Mouse (Mus musculus) liver, embryonic 13.5 days (tissue): ENCODE measurements around the gene 6030408B16Rik. TPM values are rescaled to one million over a fixed set of nuclear protein-coding genes. Genes with fewer than 3 reads are reported as not detected.

Experiments used
- ATAC-seq: fragments of 200-750 bp; cut with Nextera tagmentation; 2 replicates; pipeline ENCODE4 v1.8.0; 2017; ENCODE audit warnings: low read depth, mild to moderate bottlenecking, moderate number of reproducible peaks, moderate library complexity
- DNase-seq: peaks from one replicate; pipeline ENCODE4 v3.0.0; 2022
- H3K27ac ChIP-seq: fragments of 300-500 bp; sonication (generic); 2 replicates; pipeline ENCODE4 v1.5.1; 2015; ENCODE audit warnings: moderate library complexity, mild to moderate bottlenecking, inconsistent platforms
- H3K27me3 ChIP-seq: fragments of 300-500 bp; sonication (generic); 2 replicates; pipeline ENCODE4 v1.6.1; 2015; ENCODE audit warnings: mild to moderate bottlenecking, inconsistent platforms
- H3K36me3 ChIP-seq: fragments of 300-500 bp; sonication (generic); 2 replicates; pipeline ENCODE4 v1.6.1; 2015; ENCODE audit warnings: mild to moderate bottlenecking, inconsistent platforms
- H3K4me1 ChIP-seq: fragments of 300-500 bp; sonication (generic); replicated peaks from 2 replicates; pipeline ENCODE4 v1.6.1; 2015; ENCODE audit warnings: inconsistent platforms
- H3K4me2 ChIP-seq: fragments of 300-500 bp; sonication (generic); 2 replicates; pipeline ENCODE4 v1.6.1; 2015; ENCODE audit warnings: inconsistent platforms, mild to moderate bottlenecking, moderate library complexity
- H3K4me3 ChIP-seq: fragments of 300-500 bp; sonication (generic); replicated peaks from 2 replicates; pipeline ENCODE4 v1.5.1; 2015; ENCODE audit warnings: mild to moderate bottlenecking, inconsistent platforms
- H3K9ac ChIP-seq: fragments of 300-500 bp; sonication (generic); 2 replicates; pipeline ENCODE4 v1.6.1; 2015; ENCODE audit warnings: mild to moderate bottlenecking, inconsistent platforms
- H3K9me3 ChIP-seq: fragments of 300-500 bp; sonication (generic); replicated peaks from 2 replicates; pipeline ENCODE4 v1.6.1; 2016; ENCODE audit warnings: inconsistent platforms
- WGBS: fragments of 180-500 bp; shearing (Covaris S2); methylation state at CpG from one replicate; pipeline ENCODE4 v1.1.7; 2015; ENCODE audit not compliant: insufficient replicate concordance; 5-methylcytosine and 5-hydroxymethylcytosine counted together
- polyA plus RNA-seq: library from polyadenylated mRNA; unstranded; fragments of >200 nt; fragmentation: Nextera tagmentation; extraction: Ambion mirVana; gene quantifications from 2 replicates; pipeline ENCODE4 v1.2.1, GENCODE M21; 2015

Gene 6030408B16Rik
- polyA plus RNA-seq, 1 experiment from 2014 or later = 0.22 TPM

DNA sequence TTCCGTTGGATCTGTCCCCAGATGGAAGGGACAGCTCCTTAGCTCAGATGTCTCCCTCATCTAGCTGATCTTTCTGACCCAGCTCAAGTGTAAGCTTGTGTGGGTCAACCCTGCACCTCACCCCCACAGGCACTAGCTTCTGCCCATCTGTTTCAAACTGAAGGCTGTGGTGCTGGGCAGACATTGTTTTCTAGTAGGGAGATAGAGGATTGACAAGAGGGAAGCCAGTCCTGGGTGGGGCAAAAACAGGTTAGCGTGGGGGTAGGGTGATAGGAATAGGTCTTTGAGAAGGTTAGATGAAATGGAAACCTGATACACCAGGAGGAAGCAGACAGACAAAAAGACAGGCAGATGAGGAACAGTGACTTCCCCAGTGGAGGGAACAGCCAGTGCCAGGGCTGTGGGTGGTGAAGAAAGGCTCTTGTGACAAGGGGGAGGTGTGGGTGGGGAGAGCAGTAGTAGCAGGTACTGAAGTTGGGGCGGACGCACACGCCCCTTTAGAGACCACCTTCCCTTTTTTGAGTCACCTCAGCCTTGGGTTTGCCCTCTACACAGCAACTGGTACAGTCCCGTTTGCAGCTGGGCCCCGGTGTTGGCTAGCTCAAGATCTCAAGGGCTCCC is 37.1 kb upstream of the 6030408B16Rik start:
- H3K9ac ChIP-seq = no peak overlapping the region
- H3K27me3 ChIP-seq = peaks cover 45% of the 10 kb centered on the region
- 64% methylated on average over 7 of the region's 7 CpGs for WGBS
- H3K27ac ChIP-seq = no peak overlapping the region
- peaks cover 16% of the 10 kb centered on the region for H3K4me1 ChIP-seq
- H3K36me3 ChIP-seq = no peaks in the 10 kb centered on the region
- no peak overlapping the region for H3K4me3 ChIP-seq
- DNase-seq = no peak
- no peak overlapping the region for H3K4me2 ChIP-seq
- no peaks in the 10 kb centered on the region for H3K9me3 ChIP-seq
- no peak for ATAC-seq

GRCm38 (mm10) chr15:101256463-101257206 is 36.4 kb upstream of the 6030408B16Rik start:
- peaks cover 45% of the 10 kb centered on the region for H3K27me3 ChIP-seq
- DNase-seq (no peak), ATAC-seq (no peak)
- no peak overlapping the region for H3K4me2 ChIP-seq
- H3K36me3 ChIP-seq = no peaks in the 10 kb centered on the region
- no peak overlapping the region for H3K27ac ChIP-seq
- H3K9ac ChIP-seq = no peak overlapping the region
- peaks cover 23% of the 10 kb centered on the region for H3K4me1 ChIP-seq
- 47% methylated on average over 14 of the region's 14 CpGs for WGBS
- H3K4me3 ChIP-seq = no peak overlapping the region
- H3K9me3 ChIP-seq = no peaks in the 10 kb centered on the region

DNA sequence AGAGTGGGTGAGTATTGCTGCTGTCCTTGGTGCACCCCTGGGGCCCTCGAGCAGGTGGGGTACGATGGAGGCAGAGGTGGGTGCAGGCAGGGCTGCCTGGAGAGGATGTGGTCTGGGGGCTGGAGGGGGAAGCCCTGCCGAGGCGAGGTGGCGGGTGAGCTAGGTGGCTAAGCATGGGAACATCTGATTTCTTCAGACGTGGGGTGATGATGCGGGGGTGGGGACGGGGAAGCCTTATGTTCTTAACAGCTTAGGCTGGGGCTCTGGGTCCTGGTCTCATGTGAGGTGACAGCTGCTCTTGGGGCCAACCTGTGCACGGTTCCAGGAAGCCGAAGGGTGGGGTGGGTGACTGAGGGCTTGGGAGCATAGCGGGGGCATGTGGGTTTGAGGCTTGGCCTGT is 34.6 kb upstream of the 6030408B16Rik start:
- no peak overlapping the region for H3K27ac ChIP-seq
- peaks cover 36% of the 10 kb centered on the region for H3K4me1 ChIP-seq
- H3K36me3 ChIP-seq = no peaks in the 10 kb centered on the region
- peaks cover 30% of the 10 kb centered on the region for H3K27me3 ChIP-seq
- no peak overlapping the region for H3K9ac ChIP-seq
- DNase-seq = no peak
- H3K4me3 ChIP-seq = no peak overlapping the region
- no peak for ATAC-seq
- H3K4me2 ChIP-seq = no peak overlapping the region
- no peaks in the 10 kb centered on the region for H3K9me3 ChIP-seq
- whole genome bisulfite sequencing = 47% methylated on average over 11 of the region's 11 CpGs

DNA sequence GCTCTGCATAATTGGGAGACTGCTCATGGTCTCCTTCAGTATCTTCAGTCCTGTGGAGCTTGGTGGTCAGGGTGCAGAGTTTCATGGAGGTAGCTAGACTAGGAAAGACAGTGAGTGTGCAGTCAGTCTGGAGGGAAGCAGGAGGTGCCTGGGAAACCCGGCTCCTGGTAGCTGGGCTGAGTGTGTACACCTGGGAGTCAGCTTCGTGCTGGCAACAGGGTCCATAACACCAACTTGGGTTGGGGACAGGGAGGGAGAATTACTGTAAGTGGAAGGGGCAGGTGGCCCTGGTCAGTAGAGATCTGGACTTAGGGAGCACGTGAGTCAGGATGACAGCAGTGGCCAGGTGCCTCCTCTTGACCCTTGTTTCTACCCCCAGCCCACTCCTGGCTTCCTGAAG is 33.1 kb upstream of the 6030408B16Rik start:
- ATAC-seq = no peak
- Histone ChIP-seq H3K36me3 (no peaks in the 10 kb centered on the region), H3K9ac (no peak overlapping the region), H3K4me3 (no peak overlapping the region), H3K4me1 (peaks cover 27% of the 10 kb centered on the region), H3K27ac (no peak overlapping the region), H3K9me3 (no peaks in the 10 kb centered on the region), H3K27me3 (peaks cover 27% of the 10 kb centered on the region), H3K4me2 (no peak overlapping the region)
- WGBS = 72% methylated on average over 3 of the region's 3 CpGs
- DNase-seq = no peak

GRCm38 (mm10) chr15:101260387-101260786 is 32.6 kb upstream of the 6030408B16Rik start:
- Histone ChIP-seq H3K4me3 (no peak overlapping the region), H3K27me3 (peaks cover 28% of the 10 kb centered on the region), H3K36me3 (no peaks in the 10 kb centered on the region), H3K27ac (no peak overlapping the region), H3K9me3 (no peaks in the 10 kb centered on the region), H3K4me1 (peaks cover 27% of the 10 kb centered on the region), H3K9ac (no peak overlapping the region), H3K4me2 (no peak overlapping the region)
- 59% methylated on average over 10 of the region's 10 CpGs for WGBS
- ATAC-seq = no peak
- DNase-seq = no peak

- no peaks in the 10 kb centered on the region for H3K36me3 ChIP-seq
- peaks cover 30% of the 10 kb centered on the region for H3K4me1 ChIP-seq
- H3K27ac ChIP-seq = peak overlapping the region; percentile 62
- H3K4me3 ChIP-seq = no peak overlapping the region
- H3K9ac ChIP-seq = no peak overlapping the region
- no peaks in the 10 kb centered on the region for H3K9me3 ChIP-seq
- peak; percentile 49; the same call in 1 of the 2 replicates for ATAC-seq
- WGBS = 17% methylated on average over 13 of the region's 13 CpGs
- H3K4me2 ChIP-seq = peak overlapping the region; percentile 40
- peaks cover 32% of the 10 kb centered on the region for H3K27me3 ChIP-seq
- no peak for DNase-seq
Measured at GRCm38 (mm10) chr15:101260874-101261622, 32.0 kb upstream of the 6030408B16Rik start.

GRCm38 (mm10) chr15:101262502-101262901 is 30.5 kb upstream of the 6030408B16Rik start:
- Histone ChIP-seq H3K4me1 (peaks cover 41% of the 10 kb centered on the region), H3K4me2 (no peak overlapping the region), H3K36me3 (no peaks in the 10 kb centered on the region), H3K9me3 (no peaks in the 10 kb centered on the region), H3K27me3 (peaks cover 36% of the 10 kb centered on the region), H3K4me3 (no peak overlapping the region), H3K9ac (no peak overlapping the region), H3K27ac (peak overlapping the region; percentile 18; the same call in 1 of the 2 replicates)
- WGBS = 23% methylated on average over 5 of the region's 5 CpGs
- peak; percentile 21; the same call in 1 of the 2 replicates for ATAC-seq
- no peak for DNase-seq

- peak overlapping the region; percentile 39 for H3K9ac ChIP-seq
- 2% methylated on average over 57 of the region's 57 CpGs for WGBS
- peak overlapping the region; percentile 69 for H3K4me2 ChIP-seq
- H3K9me3 ChIP-seq = no peaks in the 10 kb centered on the region
- H3K4me3 ChIP-seq = peak overlapping the region; percentile 51
- peaks cover 55% of the 10 kb centered on the region for H3K27me3 ChIP-seq
- peak; percentile 61 for ATAC-seq
- H3K4me1 ChIP-seq = peaks cover 31% of the 10 kb centered on the region
- no peaks in the 10 kb centered on the region for H3K36me3 ChIP-seq
- no peak overlapping the region for H3K27ac ChIP-seq
- DNase-seq = peak; percentile 41
Measured at GRCm38 (mm10) chr15:101266132-101266963, 26.7 kb upstream of the 6030408B16Rik start.

DNA sequence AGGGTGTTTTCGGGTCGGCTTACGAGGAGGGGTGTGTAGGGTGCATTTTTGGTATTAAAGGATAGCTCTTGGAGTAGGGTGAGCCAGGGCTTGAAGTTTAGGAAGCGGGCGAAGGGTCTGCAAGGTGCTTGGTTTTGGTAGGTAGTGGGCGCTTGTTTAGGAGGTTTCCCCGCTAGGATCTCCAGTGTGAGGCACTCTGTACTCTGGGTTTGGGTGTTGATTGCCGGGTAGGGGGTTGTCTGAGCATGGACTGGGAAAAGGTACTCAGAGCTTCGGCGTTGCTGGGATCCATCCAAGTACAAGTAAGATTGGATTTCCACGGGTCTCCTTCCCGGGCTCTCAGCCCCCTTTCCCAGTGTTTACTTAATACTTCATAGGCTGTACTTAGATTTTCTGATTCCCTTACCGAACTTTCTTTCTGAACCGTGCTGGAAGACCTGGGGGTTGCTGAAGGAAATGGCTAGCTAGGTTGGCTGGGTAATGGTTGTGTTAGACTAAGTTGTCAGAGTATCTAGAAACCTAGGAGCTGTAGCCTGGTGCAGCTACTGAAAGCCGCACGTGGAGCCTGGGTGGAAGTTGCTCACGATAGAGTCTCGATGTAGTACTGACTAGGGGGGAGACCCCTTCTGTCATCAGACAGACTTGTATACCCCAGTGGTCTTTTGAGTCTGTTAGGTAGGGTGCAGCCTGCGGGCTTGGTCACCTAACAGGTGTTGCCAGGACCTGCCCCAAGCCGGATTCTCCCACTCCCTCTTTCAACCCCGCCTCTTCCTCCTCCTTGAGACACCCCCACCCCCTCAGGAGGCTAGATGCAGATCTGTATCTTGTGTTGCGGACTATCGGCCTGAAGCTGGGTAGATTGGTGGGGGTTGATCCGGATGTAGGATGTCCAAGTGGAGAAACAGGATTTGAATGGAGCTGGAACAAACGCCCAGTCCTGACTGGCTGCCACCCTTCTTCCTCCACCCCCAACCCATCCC is 25.7 kb upstream of the 6030408B16Rik start:
- peak overlapping the region; percentile 69 for H3K4me2 ChIP-seq
- no peaks in the 10 kb centered on the region for H3K36me3 ChIP-seq
- H3K9ac ChIP-seq = peak overlapping the region; percentile 39; the same call in 1 of the 2 replicates
- under 1% methylated on average over 25 of the region's 25 CpGs for WGBS
- H3K9me3 ChIP-seq = no peaks in the 10 kb centered on the region
- H3K4me1 ChIP-seq = peaks cover 21% of the 10 kb centered on the region
- ATAC-seq (no peak), DNase-seq (no peak)
- no peak overlapping the region for H3K27ac ChIP-seq
- peak overlapping the region; percentile 51 for H3K4me3 ChIP-seq
- peaks cover 55% of the 10 kb centered on the region for H3K27me3 ChIP-seq
